ENCODE assay signal across 8 mouse cellular contexts in genomic region chr9:62763478-62763877, GRCm38 (mm10). TPM values are rescaled to one million over a fixed set of nuclear protein-coding genes. Genes with fewer than 3 reads are reported as not detected.
DNase-seq lines count a peak whose midpoint lies in the region; ATAC-seq lines count a peak whose summit lies in the region.

No protein-coding gene starts in this region.

- H3K27me3 ChIP-seq in heart, embryonic 13.5 days (replicated peaks): peaks cover 11% of the 10 kb centered on the region

- H3K36me3 ChIP-seq in heart, embryonic 13.5 days: no peaks in the 10 kb centered on the region

- ATAC-seq in heart, embryonic 13.5 days (ENCODE audit: extremely low read depth, insufficient number of reproducible peaks, low FRiP score, low TSS enrichment): no peak
- ATAC-seq in activated CD4-positive, CD25-positive, alpha-beta regulatory T cell, adult 4 months: no peak

- WGBS in heart, embryonic 13.5 days: 6% methylated on average over 13 of the region's 13 CpGs

- H3K4me2 ChIP-seq in heart, embryonic 13.5 days: peak overlapping the region; percentile 59

- 0 out of 2 replicates have a peak overlapping the region, but pooled peaks have one; percentile 40 for H3K9ac ChIP-seq in heart, embryonic 13.5 days

- DNase-seq in heart, postnatal 10 days: no peak
- peak; percentile 66 to 68 for DNase-seq in right cerebral cortex, adult 2 months (ENCODE audit: low spot score in 2 of 2)
- no peak for DNase-seq in right cerebral cortex, postnatal 4 days
- peak; percentile 58 for DNase-seq in lung, postnatal 36 days
- no peak for DNase-seq in testis, postnatal 10 days (ENCODE audit: low spot score)
- DNase-seq in ovary, postnatal 14 days (ENCODE audit: low spot score): no peak

- H3K4me1 ChIP-seq in heart, embryonic 13.5 days: peaks cover 13% of the 10 kb centered on the region; the same call in 1 of the 2 replicates

- H3K4me3 ChIP-seq in heart, embryonic 13.5 days: peak overlapping the region; percentile 20; the same call in 1 of the 2 replicates

- H3K27ac ChIP-seq in heart, embryonic 13.5 days (replicated peaks): no peak overlapping the region

- H3K9me3 ChIP-seq in heart, embryonic 13.5 days: no peaks in the 10 kb centered on the region

- intact Hi-C loops in heart, postnatal 10 days (cut with DNase I): no loop called here

RNA-seq across cellular contexts. Expression of gene Fem1b, which starts 48.3 kb away (rescaled TPM):
- 12.2 and 12.7 TPM in 2 replicates for polyA plus RNA-seq in heart, embryonic 13.5 days (2015; fragmentation: Nextera tagmentation; extraction: Ambion mirVana)
- 10 to 100 TPM; 31.3 to 34.9 TPM for total RNA-seq in heart, postnatal 10 days (2021)
- polyA plus RNA-seq in activated CD4-positive, CD25-positive, alpha-beta regulatory T cell, adult 4 months (2017; shearing (Covaris generic)): 1 to 10 TPM; 3.6 TPM

Comparison
In these comparisons a context has a peak if more than half of its experiments do, and no peak if none do; other contexts are left out.
1. DNase-seq: peak in right cerebral cortex, adult 2 months (2 of 2) and lung, postnatal 36 days (single experiment); none in heart, postnatal 10 days (0 of 2), right cerebral cortex, postnatal 4 days (single experiment), testis, postnatal 10 days (single experiment) and ovary, postnatal 14 days (single experiment).